Mouse (Mus musculus): ENCODE results near the gene Neu3.
"Not testable (repeated sequence)": the region's sequence is repeated elsewhere in the genome, so short reads cannot be mapped to it uniquely, and the experiment has no call there.

The Neu3 gene

DNA sequence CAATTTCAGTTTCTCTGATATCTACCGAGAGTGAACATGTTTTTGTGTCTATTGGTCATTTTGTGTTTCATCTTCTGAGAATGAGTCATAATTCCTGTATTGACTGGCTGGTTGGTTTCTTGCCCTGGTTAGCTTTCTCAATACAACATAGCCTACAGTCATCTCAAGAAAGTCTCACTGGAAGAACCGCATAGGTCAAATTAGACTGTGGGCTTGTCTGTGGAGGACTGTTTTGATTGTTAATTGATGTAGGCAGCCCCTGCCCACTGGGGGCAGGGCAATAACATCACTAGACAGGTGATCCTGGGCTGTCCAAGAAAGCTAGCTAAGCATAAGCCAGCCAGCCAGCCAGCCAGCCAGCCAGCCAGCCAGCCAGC, 5.6 kb upstream of the Neu3 start:
- no peak for DNase-seq (ENCODE audit: low spot score)

- no peak for DNase-seq (ENCODE audit: low spot score)
Observed at GRCm38 (mm10) chr7:99833115-99833845, 5.1 kb upstream of the Neu3 start.

DNA sequence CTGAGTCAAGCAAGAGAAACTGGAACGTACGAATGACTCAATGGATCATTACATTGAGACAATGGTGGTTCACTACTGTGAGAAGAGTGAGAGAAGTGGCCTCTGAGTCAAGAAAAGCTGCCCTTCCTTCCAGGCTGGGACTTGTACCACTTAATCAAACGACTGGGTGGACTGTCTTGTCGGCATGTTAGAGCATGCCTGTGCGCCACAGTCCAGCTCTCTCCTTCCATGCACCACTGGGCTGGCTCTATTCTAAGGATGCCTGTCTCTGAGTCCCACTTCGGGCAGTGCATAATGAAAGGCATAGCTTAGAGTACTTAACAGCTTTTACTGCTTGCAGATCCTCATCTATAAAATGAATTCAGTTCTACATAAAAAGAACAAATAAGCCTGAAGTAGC, 2.1 kb downstream of the Neu3 start:
- no peak for DNase-seq (ENCODE audit: low spot score)

DNA sequence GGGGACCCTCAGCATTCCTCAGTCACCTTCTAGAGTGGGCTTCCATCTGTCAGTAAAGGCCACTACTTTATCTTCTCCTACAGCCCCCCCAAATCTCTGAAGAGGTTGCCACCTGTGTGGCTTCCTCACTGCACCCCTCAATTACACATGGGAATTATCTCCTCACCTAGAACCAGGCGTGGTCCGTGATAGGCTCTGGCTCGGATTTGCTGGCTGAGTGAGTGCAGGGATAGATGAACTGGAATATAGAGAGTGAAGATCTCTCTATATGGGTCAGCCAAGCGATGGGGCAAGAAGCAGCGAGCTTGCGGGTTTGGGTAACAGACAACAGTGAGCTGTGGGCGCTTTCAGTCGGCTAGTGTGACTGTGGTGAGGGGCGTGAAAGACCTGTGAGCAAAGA, 2.7 kb downstream of the Neu3 start:
- DNase-seq (ENCODE audit: low spot score) = no peak

DNA sequence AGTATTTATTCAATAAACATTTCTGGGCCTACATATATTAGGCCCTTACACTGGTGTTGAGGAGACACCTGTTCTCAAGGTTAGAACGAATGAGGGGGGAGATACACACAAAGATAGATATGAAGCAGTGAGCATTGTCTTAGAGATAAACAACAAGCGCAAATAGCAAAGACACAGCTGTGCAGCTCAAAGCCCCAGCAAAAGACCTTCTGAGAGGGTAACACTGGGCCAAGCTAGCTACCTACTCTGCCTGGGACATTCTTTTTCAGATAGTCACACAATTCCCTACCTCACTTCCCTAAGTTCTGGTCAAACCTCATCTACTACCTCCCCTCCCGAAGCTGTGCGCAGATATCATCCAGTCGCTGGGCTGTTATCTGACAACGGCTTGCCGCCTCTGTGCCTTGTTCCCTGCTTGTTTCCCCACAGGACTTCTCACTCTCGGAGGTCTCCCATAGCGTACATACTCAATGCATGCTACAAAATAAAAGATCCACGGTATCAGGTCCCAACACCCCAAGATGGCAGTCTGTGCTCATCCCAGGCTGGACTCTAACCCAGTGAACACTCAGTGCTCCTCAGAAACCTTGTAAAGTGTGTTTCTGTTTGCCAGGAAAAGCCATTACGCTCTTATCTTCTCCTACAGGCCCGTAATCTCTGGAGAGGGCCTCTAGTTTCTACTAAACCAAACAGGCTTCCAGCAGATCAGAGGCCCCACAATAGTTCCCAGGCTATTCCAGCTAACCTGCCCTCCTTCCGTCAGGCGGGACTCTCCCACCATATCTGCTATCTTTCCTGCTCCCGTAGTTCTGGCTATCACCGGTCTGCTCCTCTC, 3.4 kb downstream of the Neu3 start:
- DNase-seq (ENCODE audit: low spot score) = no peak

GRCm38 (mm10) chr7:99823045-99823663, 5.1 kb downstream of the Neu3 start:
- no peak for DNase-seq (ENCODE audit: low spot score)

- DNase-seq (ENCODE audit: low spot score) = no peak
Observed at GRCm38 (mm10) chr7:99822426-99822825, 5.8 kb downstream of the Neu3 start.

DNA sequence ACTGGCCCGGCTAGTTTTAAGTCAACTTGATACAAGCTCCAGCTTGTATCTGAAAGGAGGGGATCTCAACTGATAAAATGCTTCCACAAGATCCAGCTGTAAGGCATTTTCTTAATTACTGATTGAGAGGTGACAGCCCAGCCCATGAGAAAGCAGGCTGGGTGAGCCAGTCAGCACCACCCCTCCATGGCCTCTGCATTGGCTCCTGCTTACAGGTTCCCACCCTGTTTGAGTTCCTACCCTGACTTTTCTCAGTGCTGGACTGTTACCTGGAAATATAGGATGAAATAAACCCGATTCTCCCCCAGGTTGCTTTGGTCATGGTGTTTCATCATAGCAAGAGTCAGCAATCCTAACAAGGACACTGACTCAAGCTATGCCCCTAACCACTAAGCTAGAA, 6.3 kb downstream of the Neu3 start:
- DNase-seq (ENCODE audit: low spot score) = no peak

DNA sequence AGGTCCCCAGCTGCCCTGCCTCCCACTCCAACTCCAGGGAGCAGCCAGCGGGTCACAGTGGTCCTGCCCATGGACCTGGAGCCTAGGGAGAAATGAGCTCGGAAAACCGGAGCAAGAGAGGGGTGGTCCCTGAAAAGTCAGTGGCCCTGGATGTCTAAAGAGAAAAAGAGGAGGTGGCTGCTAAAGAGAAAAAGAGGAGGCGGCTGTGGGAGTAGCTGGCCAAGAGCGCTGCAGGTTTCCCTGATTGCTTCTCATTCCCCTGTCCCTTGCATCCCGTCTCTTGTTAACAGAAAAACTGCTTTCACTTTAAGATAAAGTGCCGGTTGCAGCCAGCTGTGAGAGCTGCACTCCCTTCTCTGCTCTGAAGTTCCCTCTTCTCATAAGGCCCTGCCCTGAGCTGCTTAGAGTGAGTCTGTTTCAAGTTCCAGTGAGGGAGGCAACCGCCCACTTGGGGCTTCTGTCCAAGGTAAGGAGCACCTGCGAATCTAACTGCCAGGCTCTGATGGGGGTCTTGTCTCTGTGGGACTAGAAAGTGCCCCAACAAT, 10.0 kb downstream of the Neu3 start:
- DNase-seq (ENCODE audit: low spot score) = not testable (repeated sequence)

- DNase-seq (ENCODE audit: low spot score) = no peak
Observed at GRCm38 (mm10) chr7:99813394-99813793, 14.8 kb downstream of the Neu3 start.

DNA sequence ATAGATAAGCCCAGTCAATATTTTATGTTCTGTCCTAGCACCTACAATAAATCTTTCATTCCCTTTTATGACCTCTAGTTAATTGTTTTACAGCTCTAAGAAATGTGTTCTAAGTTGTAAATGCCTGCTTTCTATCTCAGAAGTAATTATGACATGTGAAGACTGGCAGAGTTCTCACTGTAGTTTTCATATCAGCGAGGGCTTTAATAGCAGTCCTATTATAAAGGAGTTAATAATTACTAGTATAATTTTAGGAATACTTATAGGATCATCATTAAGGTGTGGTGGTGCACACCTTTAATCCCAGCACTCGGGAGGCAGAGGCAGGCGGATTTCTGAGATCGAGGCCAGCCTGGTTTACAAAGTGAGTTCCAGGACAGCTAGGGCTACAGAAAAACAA, 16.6 kb downstream of the Neu3 start:
- DNase-seq (ENCODE audit: low spot score) = no peak

DNA sequence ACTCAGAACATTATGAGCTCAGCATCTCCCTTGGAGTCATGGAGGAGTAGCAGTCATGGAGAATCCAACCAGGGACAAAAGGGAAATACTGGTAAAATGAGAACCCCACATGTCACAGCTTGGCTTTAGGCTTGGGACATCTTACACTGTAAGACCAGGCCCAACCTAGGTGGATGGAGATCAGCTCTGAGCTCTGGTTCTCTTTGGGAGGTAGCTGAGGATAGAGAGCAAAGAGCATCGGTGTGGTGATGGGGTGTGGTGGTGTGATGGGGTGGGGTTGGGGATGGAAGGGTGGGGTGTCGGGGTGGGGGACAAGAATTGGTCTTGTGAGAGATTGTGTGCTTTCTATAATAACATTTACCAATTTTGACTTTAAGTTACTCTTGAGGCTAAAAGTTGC, 17.4 kb downstream of the Neu3 start:
- no peak for DNase-seq (ENCODE audit: low spot score)

- not testable (repeated sequence) for DNase-seq (ENCODE audit: low spot score)
Observed at GRCm38 (mm10) chr7:99807043-99807442, 21.2 kb downstream of the Neu3 start.

DNA sequence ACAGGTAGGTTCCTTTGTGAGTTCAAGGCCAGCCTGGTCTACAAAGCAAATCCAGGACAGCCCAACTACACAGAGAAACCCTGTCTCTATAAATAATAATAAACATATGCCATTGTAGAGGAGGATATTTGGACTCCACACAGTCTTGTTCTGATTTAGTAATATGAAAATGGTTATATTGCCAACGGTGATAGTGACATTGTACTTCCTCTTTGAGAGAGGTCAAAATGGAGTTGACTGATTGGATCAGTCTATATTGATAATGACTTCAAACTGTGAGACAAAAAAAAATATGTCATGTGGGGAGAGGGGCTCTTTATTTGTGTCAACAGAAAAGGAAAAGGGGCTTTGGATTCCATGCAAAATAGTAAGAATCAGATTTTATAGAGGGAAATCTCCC, 22.9 kb downstream of the Neu3 start:
- no peak for DNase-seq (ENCODE audit: low spot score)

- not testable (repeated sequence) for DNase-seq (ENCODE audit: low spot score)
Observed at GRCm38 (mm10) chr7:99804033-99804432, 24.2 kb downstream of the Neu3 start.

- DNase-seq (ENCODE audit: low spot score) = no peak
Observed at GRCm38 (mm10) chr7:99803535-99803934, 24.7 kb downstream of the Neu3 start.

- DNase-seq (ENCODE audit: low spot score) = no peak
Observed at GRCm38 (mm10) chr7:99799118-99799517, 29.1 kb downstream of the Neu3 start.

DNA sequence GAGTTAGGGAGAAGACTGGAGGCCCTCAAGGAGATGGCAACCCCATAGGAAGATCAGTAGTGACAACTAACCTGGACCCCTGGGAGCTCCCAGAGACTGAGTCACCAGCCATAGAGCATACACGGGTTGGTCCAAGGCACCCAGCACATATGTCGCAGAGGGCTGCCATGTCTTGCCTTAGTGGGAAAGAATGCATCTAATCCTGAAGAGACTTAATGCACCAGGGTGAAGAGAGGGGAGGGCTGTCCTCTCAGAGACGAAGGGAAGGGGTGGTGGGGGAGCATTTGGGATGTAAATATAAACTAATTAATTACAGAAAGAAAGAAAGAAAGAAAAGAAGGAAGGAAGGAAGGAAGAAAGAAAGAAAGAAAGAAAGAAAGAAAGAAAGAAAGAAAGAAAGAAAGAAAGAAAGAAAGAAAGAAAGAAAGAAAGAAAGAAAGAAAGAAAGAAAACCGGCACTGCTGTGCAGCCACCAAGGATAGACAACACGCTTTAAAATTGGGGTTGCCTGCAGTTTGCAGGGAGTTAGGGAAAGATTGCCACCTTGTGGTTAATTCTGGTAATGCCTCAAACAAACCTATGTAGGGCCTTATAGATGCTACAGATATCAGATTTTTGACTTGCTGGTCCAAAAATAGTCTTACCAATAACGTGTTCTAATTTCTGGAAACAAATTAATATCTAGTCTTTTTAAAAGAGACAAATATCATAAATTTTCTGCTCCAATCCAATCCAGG, 30.1 kb downstream of the Neu3 start:
- DNase-seq (ENCODE audit: low spot score) = no peak

GRCm38 (mm10) chr7:99797261-99797660, 31.0 kb downstream of the Neu3 start:
- DNase-seq (ENCODE audit: low spot score) = no peak

DNA sequence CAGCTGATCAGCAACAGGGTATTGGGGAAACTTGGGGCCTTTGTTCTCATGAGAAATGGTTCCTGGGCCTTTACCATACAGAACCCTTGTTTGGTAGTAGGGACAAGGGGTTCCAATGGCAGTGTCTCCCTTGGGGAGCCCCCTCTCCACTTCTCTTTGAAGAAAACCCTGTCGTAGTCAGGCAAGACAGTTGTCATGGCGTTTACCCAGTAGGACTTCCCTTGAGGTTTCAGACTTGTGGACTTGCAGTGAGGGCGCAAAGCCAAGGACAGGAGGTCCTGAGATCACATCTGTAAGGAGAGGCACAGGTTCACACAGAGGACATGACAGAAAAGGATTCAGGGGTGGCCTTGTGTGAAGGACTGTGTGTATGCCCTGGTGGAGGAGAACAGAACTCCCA, 31.7 kb downstream of the Neu3 start:
- no peak for DNase-seq (ENCODE audit: low spot score)

DNA sequence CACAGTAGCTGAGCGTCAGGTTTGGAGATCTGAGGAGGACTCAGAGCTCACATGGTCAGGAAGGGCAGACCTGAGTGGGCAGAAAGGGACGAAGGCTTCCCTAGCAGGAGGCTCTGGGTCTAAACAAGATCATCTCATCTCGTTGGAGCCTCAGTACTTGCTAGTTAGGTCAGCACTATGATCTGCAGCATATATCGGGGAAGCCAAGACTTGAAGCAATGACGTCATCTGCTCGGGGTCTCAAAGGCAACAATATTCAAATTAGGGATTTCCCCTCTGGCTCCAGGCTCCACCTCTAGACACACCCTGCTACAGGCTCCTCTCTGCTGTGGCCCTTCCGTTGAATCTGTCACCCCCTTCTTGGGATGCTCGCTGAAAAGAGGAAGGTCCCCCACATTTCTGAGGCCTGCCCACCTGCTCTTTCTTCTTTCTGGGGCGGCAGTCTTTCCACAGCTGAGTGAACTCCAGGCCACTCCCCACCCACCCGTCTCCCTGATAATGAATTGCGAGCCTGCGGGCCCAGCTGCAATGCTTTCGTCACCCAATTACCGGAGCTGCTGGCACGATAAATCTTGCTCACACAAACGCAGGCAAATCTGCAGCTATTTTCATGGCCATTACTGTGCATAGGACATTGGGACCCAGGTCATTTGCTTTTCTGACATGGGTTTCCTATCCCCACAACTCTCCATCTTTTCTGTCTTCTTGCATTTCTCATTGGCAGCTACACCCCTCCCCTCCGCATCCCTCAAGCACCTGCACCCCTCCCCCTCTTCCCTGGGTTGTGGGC, 32.8 kb downstream of the Neu3 start:
- no peak for DNase-seq (ENCODE audit: low spot score)
